Mouse (Mus musculus): ENCODE data around the gene Rasgef1b. TPM values are rescaled to one million over a fixed set of nuclear protein-coding genes. Genes with fewer than 3 reads are reported as not detected.

The Rasgef1b gene
- polyA plus RNA-seq, 1 experiment from 2014 or later = 8.8 TPM

DNA sequence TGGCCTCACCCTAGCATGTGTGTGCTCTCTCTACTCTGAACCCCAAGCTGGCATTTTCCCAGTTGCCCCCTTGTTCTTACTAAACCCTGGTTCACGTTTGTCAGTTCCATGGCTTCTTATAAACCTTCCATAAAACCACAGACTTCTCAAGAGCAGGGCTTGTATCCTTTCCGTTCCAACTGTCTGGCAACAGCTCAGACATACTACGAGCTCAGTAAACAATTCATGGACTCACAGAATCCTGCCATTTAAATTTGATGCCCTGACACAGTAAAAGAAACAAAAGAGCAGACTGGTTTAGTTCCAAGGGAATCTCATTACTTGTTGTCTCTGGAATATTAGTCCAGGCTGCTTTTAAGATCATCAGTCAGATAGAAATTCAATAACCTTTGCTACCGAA lies 277.9 kb downstream of the Rasgef1b start:
- ATAC-seq (ENCODE audit: low FRiP score, low TSS enrichment) = no peak

DNA sequence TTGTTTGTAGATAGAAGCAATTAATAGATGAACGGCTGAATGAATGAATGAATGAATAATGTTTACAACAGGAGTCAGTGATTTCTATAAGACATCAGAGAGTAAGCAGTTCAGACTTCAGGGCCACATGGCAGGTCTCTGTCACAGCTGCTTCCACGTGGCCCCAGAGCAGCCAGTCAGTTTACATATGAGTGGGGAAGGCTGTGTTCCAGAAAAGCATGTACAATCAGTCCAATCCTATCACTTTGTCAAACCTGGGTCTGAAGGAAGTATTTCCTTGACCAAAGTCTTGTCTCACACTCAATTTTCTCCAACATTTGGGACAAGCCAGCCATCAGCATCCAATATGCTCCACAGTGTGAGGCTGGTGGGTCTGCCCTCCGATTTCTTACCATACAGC lies 278.4 kb downstream of the Rasgef1b start:
- H3K4me2 ChIP-seq (replicated peaks; ENCODE audit: low read depth, low read length) = no peak overlapping the region
- no peaks in the 10 kb centered on the region for H3K27me3 ChIP-seq (ENCODE audit: control insufficient read depth, insufficient read depth, low read length)
- no peak overlapping the region for H3K27ac ChIP-seq (ENCODE audit: low read depth, low read length)
- no peaks in the 10 kb centered on the region for H3K36me3 ChIP-seq (ENCODE audit: control insufficient read depth, insufficient read depth, low read length)
- no peaks in the 10 kb centered on the region for H3K4me1 ChIP-seq (ENCODE audit: control insufficient read depth, insufficient read depth, low read length)
- ATAC-seq (ENCODE audit: low FRiP score, low TSS enrichment) = no peak
- H3K4me3 ChIP-seq (ENCODE audit: low read length) = no peak overlapping the region
- H3K9ac ChIP-seq (ENCODE audit: low read depth, low read length) = no peak overlapping the region
- H3K9me3 ChIP-seq (ENCODE audit: control insufficient read depth, low read length) = no peaks in the 10 kb centered on the region
- WGBS = 79% methylated on average over 3 of the region's 3 CpGs

More for the DNA sequence above, 277.9 kb downstream of the Rasgef1b start:
- Histone ChIP-seq H3K4me2 (replicated peaks; ENCODE audit: low read depth, low read length) (no peak overlapping the region), H3K9ac (ENCODE audit: low read depth, low read length) (no peak overlapping the region), H3K27ac (ENCODE audit: low read depth, low read length) (no peak overlapping the region), H3K27me3 (ENCODE audit: control insufficient read depth, insufficient read depth, low read length) (no peaks in the 10 kb centered on the region), H3K9me3 (ENCODE audit: control insufficient read depth, low read length) (no peaks in the 10 kb centered on the region), H3K36me3 (ENCODE audit: control insufficient read depth, insufficient read depth, low read length) (no peaks in the 10 kb centered on the region), H3K4me1 (ENCODE audit: control insufficient read depth, insufficient read depth, low read length) (no peaks in the 10 kb centered on the region), H3K4me3 (ENCODE audit: low read length) (no peak overlapping the region)
- 55% methylated on average over 4 of the region's 4 CpGs for WGBS

DNA sequence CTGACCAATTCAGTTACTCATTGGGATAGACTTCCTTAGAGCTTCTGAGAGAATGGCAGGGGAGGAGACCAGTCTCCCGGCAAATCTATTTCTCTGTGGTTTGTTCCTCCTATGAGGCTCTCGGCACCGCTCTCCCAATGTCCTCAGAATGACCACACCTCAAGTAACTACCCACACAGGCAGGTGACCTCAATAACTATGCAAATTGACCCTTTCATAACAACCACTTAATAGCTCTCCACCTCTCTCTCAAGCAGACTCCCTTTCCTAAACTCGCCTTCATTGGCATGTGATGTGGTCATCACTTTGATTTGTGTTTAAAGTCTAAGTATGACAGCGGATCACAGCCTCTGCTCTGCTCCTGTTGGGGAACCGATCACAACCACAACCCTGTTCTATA lies 281.4 kb downstream of the Rasgef1b start:
- 87% methylated on average over 6 of the region's 6 CpGs for WGBS
- Histone ChIP-seq H3K36me3 (ENCODE audit: control insufficient read depth, insufficient read depth, low read length) (no peaks in the 10 kb centered on the region), H3K4me3 (ENCODE audit: low read length) (no peak overlapping the region), H3K9ac (ENCODE audit: low read depth, low read length) (no peak overlapping the region), H3K9me3 (ENCODE audit: control insufficient read depth, low read length) (no peaks in the 10 kb centered on the region), H3K27ac (ENCODE audit: low read depth, low read length) (no peak overlapping the region), H3K4me1 (ENCODE audit: control insufficient read depth, insufficient read depth, low read length) (no peaks in the 10 kb centered on the region), H3K4me2 (replicated peaks; ENCODE audit: low read depth, low read length) (no peak overlapping the region), H3K27me3 (ENCODE audit: control insufficient read depth, insufficient read depth, low read length) (no peaks in the 10 kb centered on the region)
- no peak for ATAC-seq (ENCODE audit: low FRiP score, low TSS enrichment)

DNA sequence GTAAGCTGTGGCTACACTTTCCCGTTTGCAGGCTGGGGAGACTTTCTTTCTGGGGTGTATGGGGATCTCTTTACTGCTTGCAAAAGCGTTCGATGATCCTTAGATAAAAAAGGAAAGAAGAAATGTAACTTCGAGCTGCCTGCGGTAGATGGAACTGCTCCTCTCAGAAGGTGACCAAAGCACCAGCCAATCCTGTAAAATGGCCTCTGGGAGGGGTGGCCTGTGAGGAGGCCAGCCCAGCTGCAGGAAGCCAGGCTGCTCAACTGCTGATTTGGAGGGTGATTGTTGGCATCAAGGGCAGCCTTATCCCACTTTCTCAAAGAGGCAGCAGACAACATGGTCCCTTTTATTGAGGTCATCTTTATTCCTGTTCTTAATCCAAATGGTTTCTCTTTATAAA lies 283.6 kb downstream of the Rasgef1b start:
- Histone ChIP-seq H3K36me3 (ENCODE audit: control insufficient read depth, insufficient read depth, low read length) (no peaks in the 10 kb centered on the region), H3K9ac (ENCODE audit: low read depth, low read length) (no peak overlapping the region), H3K4me2 (replicated peaks; ENCODE audit: low read depth, low read length) (no peak overlapping the region), H3K9me3 (ENCODE audit: control insufficient read depth, low read length) (no peaks in the 10 kb centered on the region), H3K4me1 (ENCODE audit: control insufficient read depth, insufficient read depth, low read length) (no peaks in the 10 kb centered on the region), H3K4me3 (ENCODE audit: low read length) (no peak overlapping the region), H3K27ac (ENCODE audit: low read depth, low read length) (no peak overlapping the region), H3K27me3 (ENCODE audit: control insufficient read depth, insufficient read depth, low read length) (no peaks in the 10 kb centered on the region)
- 77% methylated on average over 5 of the region's 5 CpGs for WGBS
- ATAC-seq (ENCODE audit: low FRiP score, low TSS enrichment) = no peak

DNA sequence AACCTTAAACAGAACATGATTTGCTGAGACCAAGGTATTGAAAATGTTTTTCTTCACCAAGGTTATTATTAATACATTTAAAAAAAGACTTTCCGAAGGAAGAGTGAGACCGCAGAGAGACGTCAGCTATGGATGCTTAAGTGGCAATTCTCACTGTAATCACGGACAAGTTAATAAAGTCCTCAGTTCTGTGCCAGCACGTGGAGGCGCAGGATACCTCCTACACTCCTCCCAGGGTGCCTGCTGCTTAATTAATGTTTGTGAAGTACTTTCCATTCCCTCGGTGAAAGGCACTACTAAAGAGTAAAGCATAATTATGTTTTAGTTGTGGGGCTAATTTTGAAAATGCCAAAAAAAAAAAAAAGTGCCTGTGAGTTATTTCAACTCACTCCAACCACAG lies 284.1 kb downstream of the Rasgef1b start:
- Histone ChIP-seq H3K4me2 (replicated peaks; ENCODE audit: low read depth, low read length) (no peak overlapping the region), H3K27ac (ENCODE audit: low read depth, low read length) (no peak overlapping the region), H3K4me3 (ENCODE audit: low read length) (no peak overlapping the region), H3K36me3 (ENCODE audit: control insufficient read depth, insufficient read depth, low read length) (no peaks in the 10 kb centered on the region), H3K9me3 (ENCODE audit: control insufficient read depth, low read length) (no peaks in the 10 kb centered on the region), H3K4me1 (ENCODE audit: control insufficient read depth, insufficient read depth, low read length) (no peaks in the 10 kb centered on the region), H3K27me3 (ENCODE audit: control insufficient read depth, insufficient read depth, low read length) (no peaks in the 10 kb centered on the region), H3K9ac (ENCODE audit: low read depth, low read length) (no peak overlapping the region)
- WGBS = 66% methylated on average over 7 of the region's 7 CpGs
- ATAC-seq (ENCODE audit: low FRiP score, low TSS enrichment) = no peak

DNA sequence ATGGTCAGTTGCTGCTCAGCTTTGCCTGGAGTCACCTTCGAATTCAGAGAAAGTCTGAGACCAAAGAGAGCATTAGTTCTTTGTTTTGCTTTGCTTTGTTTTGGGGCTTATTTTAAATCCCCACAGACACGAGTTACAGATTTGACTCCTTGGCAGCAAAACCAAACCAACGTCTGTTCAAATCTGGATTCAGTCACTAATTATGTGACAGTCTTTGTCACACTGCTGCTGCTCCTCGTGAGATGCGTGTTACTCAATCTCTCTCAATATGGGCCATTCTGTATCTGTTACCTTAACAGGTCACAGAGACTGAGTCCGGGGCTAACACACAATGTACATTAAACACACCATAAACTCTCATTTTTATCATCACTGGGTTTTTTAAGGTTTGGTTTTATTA lies 288.8 kb downstream of the Rasgef1b start:
- Histone ChIP-seq H3K4me1 (ENCODE audit: control insufficient read depth, insufficient read depth, low read length) (no peaks in the 10 kb centered on the region), H3K27me3 (ENCODE audit: control insufficient read depth, insufficient read depth, low read length) (no peaks in the 10 kb centered on the region), H3K4me3 (ENCODE audit: low read length) (no peak overlapping the region), H3K9ac (ENCODE audit: low read depth, low read length) (no peak overlapping the region), H3K4me2 (replicated peaks; ENCODE audit: low read depth, low read length) (no peak overlapping the region), H3K36me3 (ENCODE audit: control insufficient read depth, insufficient read depth, low read length) (no peaks in the 10 kb centered on the region), H3K9me3 (ENCODE audit: control insufficient read depth, low read length) (no peaks in the 10 kb centered on the region), H3K27ac (ENCODE audit: low read depth, low read length) (no peak overlapping the region)
- no peak for ATAC-seq (ENCODE audit: low FRiP score, low TSS enrichment)
- 65% methylated on average over 6 of the region's 6 CpGs for WGBS

DNA sequence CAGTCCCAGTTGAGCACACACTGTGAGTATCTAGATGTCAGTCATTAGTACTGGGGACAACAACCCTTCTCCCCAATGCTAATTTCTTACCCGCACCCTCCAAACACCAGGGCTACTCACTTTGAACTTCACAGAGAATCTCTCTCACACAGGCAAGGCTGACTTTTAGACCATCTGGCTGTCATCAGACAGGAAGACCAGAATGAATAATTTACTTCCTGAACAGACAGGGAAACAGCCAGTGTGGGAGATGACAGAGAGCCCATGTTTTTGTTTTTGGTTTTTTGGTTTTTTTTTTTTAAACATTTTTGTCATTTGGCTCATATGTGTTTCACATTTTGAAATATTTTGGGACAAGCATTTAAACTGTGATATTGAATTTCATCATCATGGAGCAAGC lies 290.3 kb downstream of the Rasgef1b start:
- 50% methylated on average over 1 of the region's 1 CpGs for WGBS
- H3K27ac ChIP-seq (ENCODE audit: low read depth, low read length) = no peak overlapping the region
- no peak overlapping the region for H3K9ac ChIP-seq (ENCODE audit: low read depth, low read length)
- H3K36me3 ChIP-seq (ENCODE audit: control insufficient read depth, insufficient read depth, low read length) = no peaks in the 10 kb centered on the region
- no peak overlapping the region for H3K4me2 ChIP-seq (replicated peaks; ENCODE audit: low read depth, low read length)
- no peaks in the 10 kb centered on the region for H3K27me3 ChIP-seq (ENCODE audit: control insufficient read depth, insufficient read depth, low read length)
- no peak overlapping the region for H3K4me3 ChIP-seq (ENCODE audit: low read length)
- H3K4me1 ChIP-seq (ENCODE audit: control insufficient read depth, insufficient read depth, low read length) = no peaks in the 10 kb centered on the region
- H3K9me3 ChIP-seq (ENCODE audit: control insufficient read depth, low read length) = no peaks in the 10 kb centered on the region
- no peak for ATAC-seq (ENCODE audit: low FRiP score, low TSS enrichment)

DNA sequence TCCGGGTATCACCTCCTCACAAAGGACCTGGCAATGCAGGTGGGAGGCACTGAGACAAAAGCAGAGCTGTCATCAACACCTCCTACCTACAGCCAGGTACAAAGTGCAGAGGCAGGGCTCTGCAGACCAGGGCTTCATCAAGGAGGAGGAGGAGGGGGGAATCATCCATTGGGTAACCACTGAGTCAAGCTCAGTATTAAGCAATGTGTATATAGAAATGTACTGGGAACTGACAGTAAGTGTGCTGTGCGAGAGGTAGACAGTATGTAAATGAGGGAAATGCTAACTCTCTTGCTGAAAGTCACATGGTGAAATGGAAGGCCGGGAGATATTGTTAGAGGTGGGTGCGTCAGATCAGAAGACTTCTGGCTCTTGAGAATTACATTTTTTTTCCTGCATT lies 294.6 kb downstream of the Rasgef1b start:
- no peak overlapping the region for H3K4me2 ChIP-seq (replicated peaks; ENCODE audit: low read depth, low read length)
- no peak overlapping the region for H3K4me3 ChIP-seq (ENCODE audit: low read length)
- H3K27ac ChIP-seq (ENCODE audit: low read depth, low read length) = no peak overlapping the region
- H3K36me3 ChIP-seq (ENCODE audit: control insufficient read depth, insufficient read depth, low read length) = no peaks in the 10 kb centered on the region
- no peaks in the 10 kb centered on the region for H3K4me1 ChIP-seq (ENCODE audit: control insufficient read depth, insufficient read depth, low read length)
- ATAC-seq (ENCODE audit: low FRiP score, low TSS enrichment) = no peak
- no peaks in the 10 kb centered on the region for H3K27me3 ChIP-seq (ENCODE audit: control insufficient read depth, insufficient read depth, low read length)
- no peaks in the 10 kb centered on the region for H3K9me3 ChIP-seq (ENCODE audit: control insufficient read depth, low read length)
- no peak overlapping the region for H3K9ac ChIP-seq (ENCODE audit: low read depth, low read length)
- WGBS = 92% methylated on average over 4 of the region's 4 CpGs

DNA sequence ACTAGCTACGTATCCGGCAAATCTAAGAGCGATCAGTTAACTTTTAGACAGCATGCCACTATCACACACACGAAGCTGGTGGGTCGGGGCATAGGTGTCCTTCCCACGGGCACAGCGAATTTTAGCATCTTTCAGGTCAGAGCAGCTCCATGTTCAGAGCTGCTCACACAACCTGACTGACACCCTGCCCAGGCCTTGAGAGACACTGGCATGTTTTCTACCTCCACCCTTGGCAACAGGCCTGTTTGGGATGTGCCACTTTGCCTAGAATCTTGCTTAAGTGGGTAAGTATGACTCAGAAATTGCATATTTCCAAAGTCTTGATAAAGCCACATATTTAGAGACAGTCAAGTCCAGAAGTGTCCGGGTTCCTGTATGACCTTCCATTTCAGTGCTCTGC lies 296.4 kb downstream of the Rasgef1b start:
- Histone ChIP-seq H3K4me2 (replicated peaks; ENCODE audit: low read depth, low read length) (no peak overlapping the region), H3K4me1 (ENCODE audit: control insufficient read depth, insufficient read depth, low read length) (no peaks in the 10 kb centered on the region; the same call in 1 of the 2 replicates), H3K9ac (ENCODE audit: low read depth, low read length) (no peak overlapping the region), H3K36me3 (ENCODE audit: control insufficient read depth, insufficient read depth, low read length) (no peaks in the 10 kb centered on the region), H3K27ac (ENCODE audit: low read depth, low read length) (no peak overlapping the region), H3K9me3 (ENCODE audit: control insufficient read depth, low read length) (no peaks in the 10 kb centered on the region), H3K4me3 (ENCODE audit: low read length) (no peak overlapping the region), H3K27me3 (ENCODE audit: control insufficient read depth, insufficient read depth, low read length) (no peaks in the 10 kb centered on the region)
- 94% methylated on average over 8 of the region's 8 CpGs for WGBS
- no peak for ATAC-seq (ENCODE audit: low FRiP score, low TSS enrichment)

DNA sequence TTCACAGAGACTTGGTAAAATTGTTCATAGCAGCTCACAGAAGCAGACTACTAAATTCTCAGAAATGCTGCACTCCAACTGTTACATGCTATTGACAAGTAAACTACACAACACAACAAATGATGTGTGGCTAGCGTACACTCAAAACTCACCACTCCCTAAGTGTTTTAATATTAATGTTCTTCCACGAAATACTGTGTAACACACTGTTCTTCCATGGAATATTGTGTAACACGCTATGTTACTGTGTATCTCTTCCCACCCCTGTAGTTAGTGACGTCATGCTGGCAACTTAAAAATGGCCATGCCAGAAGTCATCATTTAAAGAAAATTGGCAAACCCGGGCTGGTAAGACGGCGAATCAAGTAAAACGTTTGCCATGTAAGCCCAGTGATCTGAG lies 299.6 kb downstream of the Rasgef1b start:
- WGBS = 83% methylated on average over 8 of the region's 8 CpGs
- Histone ChIP-seq H3K36me3 (ENCODE audit: control insufficient read depth, insufficient read depth, low read length) (no peaks in the 10 kb centered on the region), H3K4me1 (ENCODE audit: control insufficient read depth, insufficient read depth, low read length) (no peaks in the 10 kb centered on the region; the same call in 1 of the 2 replicates), H3K9ac (ENCODE audit: low read depth, low read length) (no peak overlapping the region), H3K27ac (ENCODE audit: low read depth, low read length) (no peak overlapping the region), H3K9me3 (ENCODE audit: control insufficient read depth, low read length) (no peaks in the 10 kb centered on the region), H3K4me2 (replicated peaks; ENCODE audit: low read depth, low read length) (no peak overlapping the region), H3K27me3 (ENCODE audit: control insufficient read depth, insufficient read depth, low read length) (0 out of 2 replicates have a peak, but pooled peaks cover 3% of the 10 kb centered on the region), H3K4me3 (ENCODE audit: low read length) (no peak overlapping the region)
- no peak for ATAC-seq (ENCODE audit: low FRiP score, low TSS enrichment)

Data from kidney, embryonic 14.5 days (tissue).